Mouse (Mus musculus): ENCODE data around the gene Glis1. TPM values are rescaled to one million over a fixed set of nuclear protein-coding genes. Genes with fewer than 3 reads are reported as not detected.

Glis1 gene
- polyA plus RNA-seq, 1 experiment from 2014 or later = 0.47 TPM

- Histone ChIP-seq H3K4me1 (replicated peaks; ENCODE audit: control insufficient read depth, insufficient read depth) (no peaks in the 10 kb centered on the region), H3K4me2 (replicated peaks; ENCODE audit: low read depth) (no peak overlapping the region), H3K4me3 (ENCODE audit: low read depth, low read length) (no peak overlapping the region), H3K36me3 (ENCODE audit: control insufficient read depth, insufficient read depth, low read length) (no peaks in the 10 kb centered on the region), H3K27ac (replicated peaks) (no peak overlapping the region), H3K27me3 (ENCODE audit: control insufficient read depth, insufficient read depth, low read length) (no peaks in the 10 kb centered on the region), H3K9ac (ENCODE audit: low read length) (no peak overlapping the region), H3K9me3 (ENCODE audit: control insufficient read depth, low read length) (no peaks in the 10 kb centered on the region)
- no peak for TF ChIP-seq EP300 (optimal IDR thresholded peaks at IDR 0.05)
- DNase-seq (ENCODE audit: low spot score) (no peak), ATAC-seq (ENCODE audit: low FRiP score, low TSS enrichment) (no peak)
- 63% methylated on average over 4 of the region's 4 CpGs for WGBS
Measured at GRCm38 (mm10) chr4:107641624-107642023, 207.2 kb downstream of the Glis1 start.

GRCm38 (mm10) chr4:107648959-107649485 is 214.6 kb downstream of the Glis1 start:
- H3K9me3 ChIP-seq (ENCODE audit: control insufficient read depth, low read length) = no peaks in the 10 kb centered on the region
- ATAC-seq (ENCODE audit: low FRiP score, low TSS enrichment) (no peak), DNase-seq (ENCODE audit: low spot score) (no peak)
- no peak overlapping the region for H3K4me3 ChIP-seq (ENCODE audit: low read depth, low read length)
- no peaks in the 10 kb centered on the region for H3K4me1 ChIP-seq (replicated peaks; ENCODE audit: control insufficient read depth, insufficient read depth)
- no peak overlapping the region for H3K27ac ChIP-seq (replicated peaks)
- TF ChIP-seq EP300 (optimal IDR thresholded peaks at IDR 0.05) = no peak
- no peak for TF ChIP-seq CTCF (IDR thresholded peaks at IDR 0.05; ENCODE audit: low read depth)
- H3K4me2 ChIP-seq (replicated peaks; ENCODE audit: low read depth) = no peak overlapping the region
- WGBS = 68% methylated on average over 5 of the region's 5 CpGs
- no peaks in the 10 kb centered on the region for H3K36me3 ChIP-seq (ENCODE audit: control insufficient read depth, insufficient read depth, low read length)
- no peaks in the 10 kb centered on the region for H3K27me3 ChIP-seq (ENCODE audit: control insufficient read depth, insufficient read depth, low read length)
- H3K9ac ChIP-seq (ENCODE audit: low read length) = no peak overlapping the region

GRCm38 (mm10) chr4:107651021-107651496 is 216.7 kb downstream of the Glis1 start:
- DNase-seq (ENCODE audit: low spot score) = no peak
- no peak overlapping the region for H3K4me2 ChIP-seq (replicated peaks; ENCODE audit: low read depth)
- no peaks in the 10 kb centered on the region for H3K27me3 ChIP-seq (ENCODE audit: control insufficient read depth, insufficient read depth, low read length)
- 25% methylated on average over 12 of the region's 12 CpGs for WGBS
- H3K4me3 ChIP-seq (ENCODE audit: low read depth, low read length) = no peak overlapping the region
- TF ChIP-seq CTCF (IDR thresholded peaks at IDR 0.05; ENCODE audit: low read depth) = no peak
- TF ChIP-seq EP300 (optimal IDR thresholded peaks at IDR 0.05) = no peak
- no peaks in the 10 kb centered on the region for H3K4me1 ChIP-seq (replicated peaks; ENCODE audit: control insufficient read depth, insufficient read depth)
- H3K27ac ChIP-seq (replicated peaks) = no peak overlapping the region
- ATAC-seq (ENCODE audit: low FRiP score, low TSS enrichment) = no peak
- no peaks in the 10 kb centered on the region for H3K9me3 ChIP-seq (ENCODE audit: control insufficient read depth, low read length)
- H3K36me3 ChIP-seq (ENCODE audit: control insufficient read depth, insufficient read depth, low read length) = no peaks in the 10 kb centered on the region
- no peak overlapping the region for H3K9ac ChIP-seq (ENCODE audit: low read length)

GRCm38 (mm10) chr4:107652598-107653279 is 218.3 kb downstream of the Glis1 start:
- Histone ChIP-seq H3K9me3 (ENCODE audit: control insufficient read depth, low read length) (no peaks in the 10 kb centered on the region), H3K4me2 (replicated peaks; ENCODE audit: low read depth) (no peak overlapping the region), H3K4me1 (replicated peaks; ENCODE audit: control insufficient read depth, insufficient read depth) (no peaks in the 10 kb centered on the region), H3K4me3 (ENCODE audit: low read depth, low read length) (no peak overlapping the region), H3K36me3 (ENCODE audit: control insufficient read depth, insufficient read depth, low read length) (no peaks in the 10 kb centered on the region), H3K9ac (ENCODE audit: low read length) (no peak overlapping the region), H3K27ac (replicated peaks) (no peak overlapping the region), H3K27me3 (ENCODE audit: control insufficient read depth, insufficient read depth, low read length) (no peaks in the 10 kb centered on the region)
- DNase-seq (ENCODE audit: low spot score) (peak; percentile 87), ATAC-seq (ENCODE audit: low FRiP score, low TSS enrichment) (peak; percentile 81)
- TF ChIP-seq EP300 (optimal IDR thresholded peaks at IDR 0.05) (no peak), CTCF (IDR thresholded peaks at IDR 0.05; ENCODE audit: low read depth) (peak; percentile 93)
- WGBS = 11% methylated on average over 7 of the region's 7 CpGs

- Histone ChIP-seq H3K4me3 (ENCODE audit: low read depth, low read length) (no peak overlapping the region), H3K27me3 (ENCODE audit: control insufficient read depth, insufficient read depth, low read length) (no peaks in the 10 kb centered on the region), H3K4me1 (replicated peaks; ENCODE audit: control insufficient read depth, insufficient read depth) (no peaks in the 10 kb centered on the region), H3K9me3 (ENCODE audit: control insufficient read depth, low read length) (no peaks in the 10 kb centered on the region), H3K9ac (ENCODE audit: low read length) (no peak overlapping the region), H3K36me3 (ENCODE audit: control insufficient read depth, insufficient read depth, low read length) (no peaks in the 10 kb centered on the region), H3K27ac (replicated peaks) (no peak overlapping the region), H3K4me2 (replicated peaks; ENCODE audit: low read depth) (no peak overlapping the region)
- DNase-seq (ENCODE audit: low spot score) (no peak), ATAC-seq (ENCODE audit: low FRiP score, low TSS enrichment) (0 out of 2 replicates have a peak, but pooled peaks have one; percentile 8)
- TF ChIP-seq EP300 (optimal IDR thresholded peaks at IDR 0.05) = no peak
- TF ChIP-seq CTCF (IDR thresholded peaks at IDR 0.05; ENCODE audit: low read depth) = no peak
- 60% methylated on average over 5 of the region's 5 CpGs for WGBS
Measured at GRCm38 (mm10) chr4:107653280-107653643, 218.9 kb downstream of the Glis1 start.

- DNase-seq (ENCODE audit: low spot score) = no peak
- no peaks in the 10 kb centered on the region for H3K36me3 ChIP-seq (ENCODE audit: control insufficient read depth, insufficient read depth, low read length)
- H3K9ac ChIP-seq (ENCODE audit: low read length) = no peak overlapping the region
- ATAC-seq (ENCODE audit: low FRiP score, low TSS enrichment) = no peak
- H3K4me2 ChIP-seq (replicated peaks; ENCODE audit: low read depth) = no peak overlapping the region
- no peaks in the 10 kb centered on the region for H3K9me3 ChIP-seq (ENCODE audit: control insufficient read depth, low read length)
- H3K4me3 ChIP-seq (ENCODE audit: low read depth, low read length) = no peak overlapping the region
- H3K27ac ChIP-seq (replicated peaks) = no peak overlapping the region
- 81% methylated on average over 11 of the region's 11 CpGs for WGBS
- H3K27me3 ChIP-seq (ENCODE audit: control insufficient read depth, insufficient read depth, low read length) = no peaks in the 10 kb centered on the region
- TF ChIP-seq EP300 (optimal IDR thresholded peaks at IDR 0.05) = no peak
- TF ChIP-seq CTCF (IDR thresholded peaks at IDR 0.05; ENCODE audit: low read depth) = no peak
- H3K4me1 ChIP-seq (replicated peaks; ENCODE audit: control insufficient read depth, insufficient read depth) = no peaks in the 10 kb centered on the region
Measured at GRCm38 (mm10) chr4:107660649-107661048, 226.3 kb downstream of the Glis1 start.
